Mouse (Mus musculus) heart, embryonic 13.5 days (tissue): ENCODE results near the gene Cfap65. TPM values are rescaled to one million over a fixed set of nuclear protein-coding genes. Genes with fewer than 3 reads are reported as not detected.

Experiments
- ATAC-seq: fragments of 200-750 bp; cut with Nextera tagmentation; 2 replicates; pipeline ENCODE4 v1.8.0; 2017; ENCODE audit warnings: moderate TSS enrichment; ENCODE audit not compliant: insufficient number of reproducible peaks, low FRiP score, low TSS enrichment; ENCODE audit errors: extremely low read depth
- H3K27ac ChIP-seq: fragments of 300-500 bp; sonication (generic); replicated peaks from 2 replicates; pipeline ENCODE4 v1.5.1; 2015; ENCODE audit warnings: moderate library complexity, mild to moderate bottlenecking, inconsistent platforms
- H3K27me3 ChIP-seq: fragments of 300-500 bp; sonication (generic); replicated peaks from 2 replicates; pipeline ENCODE4 v1.6.1; 2015; ENCODE audit warnings: mild to moderate bottlenecking, inconsistent platforms
- H3K36me3 ChIP-seq: fragments of 300-500 bp; sonication (generic); 2 replicates; pipeline ENCODE4 v1.6.1; 2015; ENCODE audit warnings: mild to moderate bottlenecking, inconsistent platforms
- H3K4me1 ChIP-seq: fragments of 300-500 bp; sonication (generic); 2 replicates; pipeline ENCODE4 v1.6.1; 2015; ENCODE audit warnings: inconsistent platforms
- H3K4me2 ChIP-seq: fragments of 300-500 bp; sonication (generic); 2 replicates; pipeline ENCODE4 v1.6.1; 2015; ENCODE audit warnings: inconsistent platforms, mild to moderate bottlenecking, moderate library complexity
- H3K4me3 ChIP-seq: fragments of 300-500 bp; sonication (generic); 2 replicates; pipeline ENCODE4 v1.5.1; 2015; ENCODE audit warnings: moderate library complexity, mild to moderate bottlenecking, inconsistent platforms
- H3K9ac ChIP-seq: fragments of 300-500 bp; sonication (generic); 2 replicates; pipeline ENCODE4 v1.6.1; 2015; ENCODE audit warnings: inconsistent platforms, mild to moderate bottlenecking, moderate library complexity
- H3K9me3 ChIP-seq: fragments of 300-500 bp; sonication (generic); 2 replicates; pipeline ENCODE4 v1.6.1; 2016; ENCODE audit warnings: inconsistent platforms
- WGBS: fragments of 180-500 bp; shearing (Covaris S2); methylation state at CpG from one replicate; pipeline ENCODE4 v1.1.7; 2015; ENCODE audit warnings: mixed read lengths; 5-methylcytosine and 5-hydroxymethylcytosine counted together
- polyA plus RNA-seq: library from polyadenylated mRNA; unstranded; fragments of >200 nt; fragmentation: Nextera tagmentation; extraction: Ambion mirVana; gene quantifications from 2 replicates; pipeline ENCODE4 v1.2.1, GENCODE M21; 2015

The Cfap65 gene
- polyA plus RNA-seq, 1 experiment from 2014 or later: not detected

GRCm38 (mm10) chr1:74927621-74928296 lies 7.6 kb downstream of the Cfap65 start:
- no peaks in the 10 kb centered on the region for H3K9me3 ChIP-seq
- H3K4me3 ChIP-seq: no peak overlapping the region
- peaks cover 93% of the 10 kb centered on the region for H3K27me3 ChIP-seq
- H3K36me3 ChIP-seq: no peaks in the 10 kb centered on the region
- no peaks in the 10 kb centered on the region for H3K4me1 ChIP-seq
- H3K27ac ChIP-seq: no peak overlapping the region
- no peak for ATAC-seq
- no peak overlapping the region for H3K9ac ChIP-seq
- H3K4me2 ChIP-seq: no peak overlapping the region
- 74% methylated on average over 9 of the region's 9 CpGs for WGBS

GRCm38 (mm10) chr1:74926721-74927120 lies 8.7 kb downstream of the Cfap65 start:
- Histone ChIP-seq H3K36me3 (no peaks in the 10 kb centered on the region), H3K9ac (no peak overlapping the region), H3K4me3 (no peak overlapping the region), H3K4me2 (no peak overlapping the region), H3K4me1 (no peaks in the 10 kb centered on the region), H3K9me3 (no peaks in the 10 kb centered on the region), H3K27me3 (peaks cover 94% of the 10 kb centered on the region), H3K27ac (no peak overlapping the region)
- no peak for ATAC-seq
- WGBS: 33% methylated on average over 6 of the region's 6 CpGs

- Histone ChIP-seq H3K27me3 (peaks cover 87% of the 10 kb centered on the region), H3K4me3 (no peak overlapping the region), H3K9me3 (no peaks in the 10 kb centered on the region), H3K36me3 (no peaks in the 10 kb centered on the region), H3K9ac (no peak overlapping the region), H3K27ac (no peak overlapping the region), H3K4me2 (no peak overlapping the region), H3K4me1 (no peaks in the 10 kb centered on the region)
- ATAC-seq: no peak
- WGBS: 51% methylated on average over 4 of the region's 4 CpGs
These were observed 10.9 kb downstream of the Cfap65 start for GRCm38 (mm10) chr1:74924464-74924863.

GRCm38 (mm10) chr1:74915706-74916105 lies 19.7 kb downstream of the Cfap65 start:
- Histone ChIP-seq H3K9me3 (0 out of 2 replicates have a peak, but pooled peaks cover 2% of the 10 kb centered on the region), H3K9ac (no peak overlapping the region), H3K4me3 (no peak overlapping the region), H3K4me1 (no peaks in the 10 kb centered on the region), H3K4me2 (no peak overlapping the region), H3K27ac (no peak overlapping the region), H3K27me3 (peaks cover 59% of the 10 kb centered on the region), H3K36me3 (no peaks in the 10 kb centered on the region)
- 34% methylated on average over 13 of the region's 13 CpGs for WGBS
- ATAC-seq: no peak

GRCm38 (mm10) chr1:74902191-74902590 lies 33.2 kb downstream of the Cfap65 start:
- ATAC-seq: no peak
- H3K27ac ChIP-seq: no peak overlapping the region
- H3K4me1 ChIP-seq: peaks cover 25% of the 10 kb centered on the region
- H3K27me3 ChIP-seq: peaks cover 100% of the 10 kb centered on the region
- no peak overlapping the region for H3K9ac ChIP-seq
- WGBS: 21% methylated on average over 6 of the region's 6 CpGs
- no peaks in the 10 kb centered on the region for H3K36me3 ChIP-seq
- H3K9me3 ChIP-seq: no peaks in the 10 kb centered on the region
- no peak overlapping the region for H3K4me3 ChIP-seq
- no peak overlapping the region for H3K4me2 ChIP-seq

- peaks cover 100% of the 10 kb centered on the region for H3K27me3 ChIP-seq
- no peak for ATAC-seq
- WGBS: 3% methylated on average over 3 of the region's 3 CpGs
- H3K27ac ChIP-seq: no peak overlapping the region
- H3K9ac ChIP-seq: no peak overlapping the region
- H3K4me2 ChIP-seq: no peak overlapping the region
- no peak overlapping the region for H3K4me3 ChIP-seq
- H3K36me3 ChIP-seq: no peaks in the 10 kb centered on the region
- H3K4me1 ChIP-seq: peaks cover 25% of the 10 kb centered on the region
- no peaks in the 10 kb centered on the region for H3K9me3 ChIP-seq
These were observed 33.7 kb downstream of the Cfap65 start for GRCm38 (mm10) chr1:74901686-74902085.

- peak overlapping the region; percentile 43 for H3K4me3 ChIP-seq
- H3K36me3 ChIP-seq: no peaks in the 10 kb centered on the region
- ATAC-seq: no peak
- H3K27ac ChIP-seq: no peak overlapping the region
- no peak overlapping the region for H3K9ac ChIP-seq
- H3K9me3 ChIP-seq: no peaks in the 10 kb centered on the region
- peaks cover 100% of the 10 kb centered on the region for H3K27me3 ChIP-seq
- H3K4me2 ChIP-seq: peak overlapping the region; percentile 67
- under 1% methylated on average over 60 of the region's 66 CpGs for WGBS
- H3K4me1 ChIP-seq: peaks cover 25% of the 10 kb centered on the region
These were observed 34.8 kb downstream of the Cfap65 start for GRCm38 (mm10) chr1:74900341-74901285.

GRCm38 (mm10) chr1:74898656-74899431 lies 36.6 kb downstream of the Cfap65 start:
- H3K27me3 ChIP-seq: peaks cover 100% of the 10 kb centered on the region
- no peak overlapping the region for H3K9ac ChIP-seq
- no peak overlapping the region for H3K4me3 ChIP-seq
- no peak overlapping the region for H3K27ac ChIP-seq
- WGBS: 6% methylated on average over 5 of the region's 10 CpGs
- no peak for ATAC-seq
- H3K9me3 ChIP-seq: no peaks in the 10 kb centered on the region
- peaks cover 25% of the 10 kb centered on the region for H3K4me1 ChIP-seq
- H3K36me3 ChIP-seq: no peaks in the 10 kb centered on the region
- H3K4me2 ChIP-seq: no peak overlapping the region

GRCm38 (mm10) chr1:74897976-74898375 lies 37.4 kb downstream of the Cfap65 start:
- WGBS: 6% methylated on average over 7 of the region's 7 CpGs
- Histone ChIP-seq H3K27ac (no peak overlapping the region), H3K36me3 (no peaks in the 10 kb centered on the region), H3K9ac (no peak overlapping the region), H3K9me3 (no peaks in the 10 kb centered on the region), H3K27me3 (peaks cover 100% of the 10 kb centered on the region), H3K4me2 (no peak overlapping the region), H3K4me1 (peaks cover 28% of the 10 kb centered on the region), H3K4me3 (no peak overlapping the region)
- no peak for ATAC-seq

- Histone ChIP-seq H3K9me3 (no peaks in the 10 kb centered on the region), H3K4me1 (peaks cover 23% of the 10 kb centered on the region), H3K4me2 (no peak overlapping the region), H3K4me3 (no peak overlapping the region), H3K9ac (no peak overlapping the region), H3K27ac (no peak overlapping the region), H3K36me3 (no peaks in the 10 kb centered on the region), H3K27me3 (peaks cover 100% of the 10 kb centered on the region)
- WGBS: 20% methylated on average over 4 of the region's 4 CpGs
- no peak for ATAC-seq
These were observed 40.4 kb downstream of the Cfap65 start for GRCm38 (mm10) chr1:74894966-74895365.
